Mouse (Mus musculus) forebrain, embryonic 12.5 days (tissue): ENCODE results near the gene Ahcyl2. TPM values are rescaled to one million over a fixed set of nuclear protein-coding genes. Genes with fewer than 3 reads are reported as not detected.

Experiments
- ATAC-seq: fragments of 200-750 bp; cut with Nextera tagmentation; 2 replicates; pipeline ENCODE4 v1.8.0; 2017; ENCODE audit warnings: moderate TSS enrichment; ENCODE audit not compliant: low FRiP score
- H3K27ac ChIP-seq: fragments of 300-500 bp; sonication (generic); 2 replicates; pipeline ENCODE4 v1.5.1; 2016; ENCODE audit warnings: mild to moderate bottlenecking
- H3K27me3 ChIP-seq: fragments of 300-500 bp; sonication (generic); 2 replicates; pipeline ENCODE4 v1.6.1; 2016; ENCODE audit warnings: mild to moderate bottlenecking
- H3K36me3 ChIP-seq: fragments of 300-500 bp; sonication (generic); replicated peaks from 2 replicates; pipeline ENCODE4 v1.6.1; 2016; ENCODE audit warnings: mild to moderate bottlenecking
- H3K4me1 ChIP-seq: fragments of 300-500 bp; sonication (generic); 2 replicates; pipeline ENCODE4 v1.6.1; 2016
- H3K4me2 ChIP-seq: fragments of 300-500 bp; sonication (generic); 2 replicates; pipeline ENCODE4 v1.6.1; 2016; ENCODE audit warnings: mild to moderate bottlenecking, moderate library complexity
- H3K4me3 ChIP-seq: fragments of 300-500 bp; sonication (generic); replicated peaks from 2 replicates; pipeline ENCODE4 v1.5.1; 2016; ENCODE audit warnings: mild to moderate bottlenecking
- H3K9ac ChIP-seq: fragments of 300-500 bp; sonication (generic); 2 replicates; pipeline ENCODE4 v1.6.1; 2016; ENCODE audit warnings: mild to moderate bottlenecking
- H3K9me3 ChIP-seq: fragments of 300-500 bp; sonication (generic); 2 replicates; pipeline ENCODE4 v1.6.1; 2016
- WGBS: fragments of 180-500 bp; shearing (Covaris S2); methylation state at CpG from one replicate; pipeline ENCODE4 v1.1.7; 2016; 5-methylcytosine and 5-hydroxymethylcytosine counted together
- polyA plus RNA-seq: library from polyadenylated mRNA; unstranded; fragments of >200 nt; fragmentation: Nextera tagmentation; extraction: Ambion mirVana; gene quantifications from 2 replicates; pipeline ENCODE4 v1.2.1, GENCODE M21; 2016

Ahcyl2 gene
- polyA plus RNA-seq, 1 experiment from 2014 or later, result 18.6 TPM

DNA sequence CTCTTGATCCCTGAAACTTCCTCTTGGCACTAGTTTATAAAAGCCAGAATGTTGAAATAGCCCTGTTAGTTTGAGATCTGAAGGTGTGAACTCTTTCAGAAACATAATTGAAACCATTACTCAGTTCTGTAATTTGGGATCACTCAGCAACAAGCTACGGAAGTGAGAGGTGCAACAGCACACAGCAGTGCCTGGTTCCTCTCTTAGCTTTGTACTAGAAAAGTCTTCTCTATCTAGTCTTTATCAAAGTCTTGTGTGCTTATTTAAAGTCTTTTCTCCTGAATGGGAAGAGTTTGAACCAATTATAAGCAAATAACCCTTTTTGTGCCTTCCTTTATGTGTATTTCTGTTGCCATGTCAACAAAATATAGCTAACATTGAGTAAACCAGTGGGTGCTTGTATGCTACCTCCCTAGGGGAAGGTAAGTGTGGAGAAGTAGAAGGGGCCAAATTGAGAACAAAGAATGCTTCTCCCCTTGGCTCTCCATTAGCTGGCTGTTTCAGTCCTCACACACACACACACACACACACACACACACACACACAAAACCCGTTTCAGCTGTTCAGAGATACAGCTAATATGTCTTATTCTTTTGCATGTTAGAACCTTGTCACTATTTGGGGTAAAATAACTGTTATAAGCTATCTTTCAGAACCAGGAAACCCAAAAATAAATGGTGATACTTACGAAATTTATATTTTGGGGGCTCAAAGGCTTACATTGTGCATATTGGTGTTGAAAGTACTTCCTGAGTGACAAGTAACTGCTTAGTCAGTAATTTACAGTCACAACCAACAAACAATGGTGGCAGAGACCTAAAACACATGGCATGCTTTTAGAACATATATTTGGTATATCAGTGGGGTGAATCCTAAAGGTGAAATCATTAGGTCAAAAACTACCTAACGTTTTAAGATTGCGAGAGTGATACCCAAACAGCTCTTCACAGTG, 59.8 kb downstream of the Ahcyl2 start:
- 84% methylated on average over 5 of the region's 5 CpGs for WGBS
- no peaks in the 10 kb centered on the region for H3K4me1 ChIP-seq
- no peak overlapping the region for H3K27ac ChIP-seq
- H3K36me3 ChIP-seq, result no peaks in the 10 kb centered on the region
- no peak for ATAC-seq
- H3K9me3 ChIP-seq, result no peaks in the 10 kb centered on the region
- no peak overlapping the region for H3K4me3 ChIP-seq
- H3K27me3 ChIP-seq, result no peaks in the 10 kb centered on the region
- no peak overlapping the region for H3K4me2 ChIP-seq
- H3K9ac ChIP-seq, result no peak overlapping the region

DNA sequence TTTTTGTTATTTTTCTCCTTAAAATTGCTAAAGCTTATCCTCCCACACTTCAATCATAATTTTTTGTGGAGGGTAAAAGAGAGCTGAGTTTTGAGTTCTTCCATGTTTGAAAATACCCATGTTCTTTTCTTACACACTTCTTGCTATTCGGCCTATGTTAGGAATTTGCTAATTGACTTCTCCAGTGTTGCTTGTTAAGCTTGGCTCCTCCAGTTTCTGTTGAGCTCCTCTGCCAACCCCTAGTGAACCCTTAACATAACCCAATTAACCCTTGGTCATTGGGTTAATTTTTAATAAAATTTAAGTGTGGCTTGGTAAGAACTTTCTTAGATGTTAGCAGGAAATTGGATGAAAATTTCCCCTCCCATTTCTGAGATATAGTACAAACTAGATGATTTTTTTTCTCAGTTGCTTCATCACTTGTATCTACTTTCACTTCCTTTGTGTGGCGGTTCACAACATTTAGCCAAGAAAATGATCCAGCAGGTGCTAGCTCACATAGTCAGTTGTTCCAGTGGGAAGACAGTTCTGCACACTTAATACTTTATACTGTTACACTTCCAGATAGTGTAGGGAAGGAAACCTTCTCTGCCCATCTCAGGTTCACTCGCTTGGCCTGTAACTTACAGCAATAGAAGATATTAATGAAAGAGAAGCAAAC, 60.9 kb downstream of the Ahcyl2 start:
- Histone ChIP-seq H3K9ac (no peak overlapping the region), H3K36me3 (no peaks in the 10 kb centered on the region), H3K27me3 (no peaks in the 10 kb centered on the region), H3K4me2 (no peak overlapping the region), H3K9me3 (no peaks in the 10 kb centered on the region), H3K27ac (no peak overlapping the region), H3K4me1 (no peaks in the 10 kb centered on the region), H3K4me3 (no peak overlapping the region)
- 85% methylated on average over 3 of the region's 3 CpGs for WGBS
- no peak for ATAC-seq

DNA sequence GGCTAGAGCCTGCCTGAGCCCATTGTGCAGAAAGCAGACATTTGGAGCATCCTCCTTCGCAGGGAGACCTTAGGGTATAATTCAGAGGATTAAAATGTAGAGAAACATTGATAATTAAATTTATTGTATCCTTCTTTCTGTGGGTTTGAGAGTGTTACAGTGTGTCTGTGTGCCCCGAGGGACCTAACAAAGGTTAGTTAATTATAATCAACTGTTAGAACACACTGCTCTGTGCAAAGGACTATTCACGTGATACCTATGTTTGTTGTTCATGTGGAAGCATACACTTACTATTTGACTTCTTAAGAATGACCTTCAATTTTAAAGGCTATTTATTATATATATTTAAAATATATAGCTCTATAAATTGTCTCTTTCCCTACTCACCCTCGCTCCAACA, 64.5 kb downstream of the Ahcyl2 start:
- Histone ChIP-seq H3K4me1 (no peaks in the 10 kb centered on the region), H3K4me3 (no peak overlapping the region), H3K36me3 (no peaks in the 10 kb centered on the region), H3K27me3 (no peaks in the 10 kb centered on the region), H3K9ac (no peak overlapping the region), H3K9me3 (no peaks in the 10 kb centered on the region), H3K27ac (no peak overlapping the region), H3K4me2 (no peak overlapping the region)
- WGBS, result 88% methylated on average over 4 of the region's 4 CpGs
- no peak for ATAC-seq

- H3K9ac ChIP-seq, result no peak overlapping the region
- H3K4me3 ChIP-seq, result no peak overlapping the region
- H3K36me3 ChIP-seq, result no peaks in the 10 kb centered on the region
- H3K27ac ChIP-seq, result no peak overlapping the region
- H3K4me2 ChIP-seq, result no peak overlapping the region
- ATAC-seq, result no peak
- no peaks in the 10 kb centered on the region for H3K9me3 ChIP-seq
- 91% methylated on average over 4 of the region's 4 CpGs for WGBS
- H3K27me3 ChIP-seq, result no peaks in the 10 kb centered on the region
- H3K4me1 ChIP-seq, result no peaks in the 10 kb centered on the region
Observed at GRCm38 (mm10) chr6:29833117-29833516, 65.3 kb downstream of the Ahcyl2 start.

GRCm38 (mm10) chr6:29833568-29834255, 65.9 kb downstream of the Ahcyl2 start:
- no peaks in the 10 kb centered on the region for H3K9me3 ChIP-seq
- H3K36me3 ChIP-seq, result no peaks in the 10 kb centered on the region
- H3K4me3 ChIP-seq, result no peak overlapping the region
- no peak overlapping the region for H3K9ac ChIP-seq
- H3K4me2 ChIP-seq, result no peak overlapping the region
- H3K27me3 ChIP-seq, result no peaks in the 10 kb centered on the region
- WGBS, result 72% methylated on average over 4 of the region's 4 CpGs
- ATAC-seq, result no peak
- H3K4me1 ChIP-seq, result no peaks in the 10 kb centered on the region
- H3K27ac ChIP-seq, result no peak overlapping the region

GRCm38 (mm10) chr6:29835543-29836177, 67.8 kb downstream of the Ahcyl2 start:
- Histone ChIP-seq H3K27ac (no peak overlapping the region), H3K4me2 (no peak overlapping the region), H3K9me3 (no peaks in the 10 kb centered on the region), H3K36me3 (no peaks in the 10 kb centered on the region), H3K9ac (no peak overlapping the region), H3K4me1 (no peaks in the 10 kb centered on the region), H3K4me3 (no peak overlapping the region), H3K27me3 (no peaks in the 10 kb centered on the region)
- 88% methylated on average over 3 of the region's 3 CpGs for WGBS
- no peak for ATAC-seq

DNA sequence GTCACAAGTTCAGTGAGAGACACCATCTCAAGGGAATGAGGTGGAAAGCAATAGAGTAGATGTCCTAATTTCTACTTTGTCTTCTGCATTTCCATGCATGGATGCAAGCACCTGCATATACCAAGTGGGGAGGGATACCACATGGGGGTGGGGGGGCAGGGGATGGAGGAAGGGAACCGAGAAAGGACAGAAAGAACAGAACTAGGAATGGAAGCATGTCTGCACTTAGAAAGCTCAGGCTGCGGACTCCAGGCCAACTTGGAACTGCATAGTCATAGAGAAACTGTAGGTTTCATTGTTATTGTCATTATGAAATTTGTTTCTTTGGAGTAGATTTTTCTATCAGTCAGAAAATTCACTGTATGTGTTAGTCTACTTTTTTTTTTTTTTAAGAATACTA, 69.8 kb downstream of the Ahcyl2 start:
- H3K4me2 ChIP-seq, result no peak overlapping the region
- H3K9ac ChIP-seq, result no peak overlapping the region
- WGBS, result 88% methylated on average over 2 of the region's 2 CpGs
- no peak overlapping the region for H3K27ac ChIP-seq
- H3K9me3 ChIP-seq, result no peaks in the 10 kb centered on the region
- no peaks in the 10 kb centered on the region for H3K27me3 ChIP-seq
- no peak for ATAC-seq
- no peak overlapping the region for H3K4me3 ChIP-seq
- no peaks in the 10 kb centered on the region for H3K36me3 ChIP-seq
- no peaks in the 10 kb centered on the region for H3K4me1 ChIP-seq

GRCm38 (mm10) chr6:29838531-29838930, 70.7 kb downstream of the Ahcyl2 start:
- H3K27me3 ChIP-seq, result no peaks in the 10 kb centered on the region
- no peak for ATAC-seq
- H3K27ac ChIP-seq, result no peak overlapping the region
- WGBS, result 94% methylated on average over 3 of the region's 3 CpGs
- H3K4me1 ChIP-seq, result no peaks in the 10 kb centered on the region
- H3K9me3 ChIP-seq, result no peaks in the 10 kb centered on the region
- H3K4me2 ChIP-seq, result no peak overlapping the region
- H3K9ac ChIP-seq, result no peak overlapping the region
- no peaks in the 10 kb centered on the region for H3K36me3 ChIP-seq
- no peak overlapping the region for H3K4me3 ChIP-seq

- H3K27ac ChIP-seq, result no peak overlapping the region
- no peak overlapping the region for H3K4me3 ChIP-seq
- H3K27me3 ChIP-seq, result no peaks in the 10 kb centered on the region
- 93% methylated on average over 1 of the region's 1 CpGs for WGBS
- H3K4me2 ChIP-seq, result no peak overlapping the region
- no peak overlapping the region for H3K9ac ChIP-seq
- H3K4me1 ChIP-seq, result 0 out of 2 replicates have a peak, but pooled peaks cover 3% of the 10 kb centered on the region
- H3K9me3 ChIP-seq, result no peaks in the 10 kb centered on the region
- no peaks in the 10 kb centered on the region for H3K36me3 ChIP-seq
- ATAC-seq, result no peak
Observed at GRCm38 (mm10) chr6:29840008-29840407, 72.2 kb downstream of the Ahcyl2 start.

GRCm38 (mm10) chr6:29841461-29841860, 73.7 kb downstream of the Ahcyl2 start:
- Histone ChIP-seq H3K4me1 (0 out of 2 replicates have a peak, but pooled peaks cover 3% of the 10 kb centered on the region), H3K9ac (no peak overlapping the region), H3K27me3 (no peaks in the 10 kb centered on the region), H3K27ac (no peak overlapping the region), H3K4me2 (no peak overlapping the region), H3K9me3 (no peaks in the 10 kb centered on the region), H3K4me3 (no peak overlapping the region), H3K36me3 (no peaks in the 10 kb centered on the region)
- ATAC-seq, result no peak
- WGBS, result 96% methylated on average over 2 of the region's 2 CpGs

DNA sequence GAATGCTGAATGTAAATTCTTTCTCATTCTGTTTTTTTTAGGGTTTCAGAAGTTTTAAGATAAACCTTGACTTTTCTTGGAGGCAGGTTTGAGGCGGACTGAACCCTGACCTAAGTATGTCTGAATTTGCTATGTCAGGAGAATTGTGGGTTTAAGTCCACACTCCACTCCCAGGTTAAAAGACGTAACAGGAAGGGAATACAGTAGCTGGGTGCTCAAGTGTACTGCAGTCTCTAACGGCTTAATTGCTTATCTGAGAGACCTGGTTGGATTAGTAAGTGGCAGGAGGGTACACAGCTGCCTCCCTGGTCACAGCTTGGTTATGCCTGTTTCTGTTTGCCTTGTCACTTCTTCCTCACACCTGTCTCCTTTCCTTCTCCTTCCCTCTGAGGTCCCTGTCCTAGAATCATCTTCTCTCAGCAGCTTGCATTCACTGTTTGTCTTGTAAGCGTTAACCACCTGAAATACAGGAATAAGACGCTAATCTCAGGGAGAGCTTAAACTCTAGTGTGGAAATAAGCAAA, 79.9 kb downstream of the Ahcyl2 start:
- 82% methylated on average over 5 of the region's 5 CpGs for WGBS
- no peaks in the 10 kb centered on the region for H3K36me3 ChIP-seq
- H3K27ac ChIP-seq, result no peak overlapping the region
- H3K9me3 ChIP-seq, result no peaks in the 10 kb centered on the region
- H3K4me1 ChIP-seq, result 0 out of 2 replicates have a peak, but pooled peaks cover 3% of the 10 kb centered on the region
- no peaks in the 10 kb centered on the region for H3K27me3 ChIP-seq
- H3K4me3 ChIP-seq, result no peak overlapping the region
- no peak overlapping the region for H3K4me2 ChIP-seq
- ATAC-seq, result no peak
- no peak overlapping the region for H3K9ac ChIP-seq

GRCm38 (mm10) chr6:29848808-29849207, 81.0 kb downstream of the Ahcyl2 start:
- Histone ChIP-seq H3K36me3 (no peaks in the 10 kb centered on the region), H3K4me1 (peaks cover 9% of the 10 kb centered on the region; the same call in 1 of the 2 replicates), H3K27me3 (no peaks in the 10 kb centered on the region), H3K4me3 (no peak overlapping the region), H3K4me2 (no peak overlapping the region), H3K9me3 (no peaks in the 10 kb centered on the region), H3K27ac (no peak overlapping the region), H3K9ac (no peak overlapping the region)
- no peak for ATAC-seq
- 74% methylated on average over 3 of the region's 3 CpGs for WGBS
